Mouse (Mus musculus): ENCODE results near the gene Ppm1e.

GRCm38 (mm10) chr11:87299066-87299465 is 59.8 kb downstream of the Ppm1e start:
- no peak for TF ChIP-seq GATA1 (IDR thresholded peaks at IDR 0.05; ENCODE audit: low read length)
- TF ChIP-seq TAL1 (IDR thresholded peaks at IDR 0.05; ENCODE audit: low read length) = no peak

All from erythroblast, embryonic 14.5 days (primary cell).